Mouse (Mus musculus) myocyte (in vitro differentiated cells): ENCODE data around the gene Lrrfip2.

Experiments
- POLR2A ChIP-seq: IDR thresholded peaks from one replicate; pipeline ENCODE4 v1.6.1; 2011; ENCODE audit warnings: low read depth, mild to moderate bottlenecking, control low read depth, moderate library complexity; ENCODE audit not compliant: insufficient read length
- TCF12 ChIP-seq: IDR thresholded peaks from one replicate; pipeline ENCODE4 v1.6.1; 2011; ENCODE audit warnings: mild to moderate bottlenecking, control low read depth; ENCODE audit not compliant: poor library complexity, insufficient read depth, severe bottlenecking

DNA sequence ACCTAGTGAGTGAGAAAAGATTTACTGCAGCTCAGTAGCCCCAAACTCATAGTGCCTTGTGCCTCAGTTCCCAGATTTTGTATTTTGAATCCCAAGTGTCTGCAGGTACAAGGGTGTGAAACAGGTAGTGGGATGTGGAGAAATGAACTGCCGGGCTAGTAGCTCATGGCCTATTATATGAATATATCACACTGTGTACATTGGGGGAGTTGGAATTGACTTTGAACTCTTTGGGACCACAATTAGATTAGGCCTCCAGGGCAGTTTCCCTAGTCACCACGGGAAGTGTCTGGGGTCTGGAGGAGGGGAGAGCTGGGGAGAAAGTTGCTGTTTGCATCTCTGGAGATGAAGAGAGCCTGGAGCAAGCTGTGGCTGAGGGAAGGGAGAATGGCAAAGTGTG is 31.0 kb downstream of the Lrrfip2 start:
- TF ChIP-seq POLR2A, result no peak
- no peak for TF ChIP-seq TCF12
